In genomic region chr9:78293683-78294082, GRCm38 (mm10) we compare ENCODE assay signal across 21 mouse cellular contexts. TPM values are rescaled to one million over a fixed set of nuclear protein-coding genes. Genes with fewer than 3 reads are reported as not detected.
"Had no signal": no experiment of that assay in that cellular context is flagged by ENCODE, and none has a peak within 500 bp of the region (broad histone marks: within the 10 kb centered on the region; RNA-seq: fewer than 3 reads in every experiment).

No protein-coding gene starts in this region.

RNA-seq across cellular contexts. Expression of gene Gm10639, which starts 4.0 kb away (rescaled TPM):
- polyA plus RNA-seq: forebrain, postnatal 0 days; gonadal fat pad, adult 2 months; heart, embryonic 11.5 days; heart, embryonic 13.5 days; heart, embryonic 15.5 days; heart, postnatal 0 days; hindbrain, embryonic 11.5 days; hindbrain, embryonic 13.5 days; hindbrain, embryonic 15.5 days; hindbrain, postnatal 0 days; intestine, embryonic 14.5 days; limb, embryonic 10.5 days; limb, embryonic 12.5 days; limb, embryonic 14.5 days; liver, embryonic 11.5 days; liver, embryonic 13.5 days; liver, embryonic 15.5 days; liver, postnatal 0 days had no signal

RNA-seq across cellular contexts. Expression of gene Omt2a, which starts 20.9 kb away (rescaled TPM):
- polyA plus RNA-seq: forebrain, postnatal 0 days; gonadal fat pad, adult 2 months; heart, adult 2 months; heart, embryonic 11.5 days; heart, embryonic 13.5 days; heart, embryonic 15.5 days; heart, postnatal 0 days; hindbrain, embryonic 11.5 days; hindbrain, embryonic 13.5 days; hindbrain, embryonic 15.5 days; hindbrain, postnatal 0 days; intestine, embryonic 14.5 days; intestine, embryonic 16.5 days; kidney, embryonic 14.5 days; limb, embryonic 10.5 days; limb, embryonic 12.5 days; limb, embryonic 14.5 days; liver, embryonic 11.5 days; liver, embryonic 13.5 days; liver, embryonic 15.5 days; liver, postnatal 0 days had no signal

RNA-seq across cellular contexts. Expression of gene Omt2b, which starts 33.7 kb away (rescaled TPM):
- polyA plus RNA-seq: forebrain, postnatal 0 days; gonadal fat pad, adult 2 months; heart, adult 2 months; heart, embryonic 11.5 days; heart, embryonic 13.5 days; heart, embryonic 15.5 days; heart, postnatal 0 days; hindbrain, embryonic 11.5 days; hindbrain, embryonic 13.5 days; hindbrain, embryonic 15.5 days; hindbrain, postnatal 0 days; intestine, embryonic 14.5 days; intestine, embryonic 16.5 days; kidney, embryonic 14.5 days; limb, embryonic 10.5 days; limb, embryonic 12.5 days; limb, embryonic 14.5 days; liver, embryonic 11.5 days; liver, embryonic 13.5 days; liver, embryonic 15.5 days; liver, postnatal 0 days had no signal

RNA-seq across cellular contexts. Expression of gene Gm3776, which starts 36.8 kb away (rescaled TPM):
- polyA plus RNA-seq: forebrain, postnatal 0 days; gonadal fat pad, adult 2 months; heart, embryonic 11.5 days; heart, embryonic 13.5 days; heart, embryonic 15.5 days; hindbrain, embryonic 11.5 days; hindbrain, embryonic 13.5 days; hindbrain, embryonic 15.5 days; hindbrain, postnatal 0 days; kidney, embryonic 14.5 days; limb, embryonic 10.5 days; limb, embryonic 12.5 days; liver, embryonic 11.5 days; liver, embryonic 13.5 days had no signal
